Mouse (Mus musculus) left cerebral cortex, adult 11 months (tissue): ENCODE data around the gene Lrfn3.

Source experiments
- DNase-seq: peaks from one replicate; pipeline ENCODE4 v3.0.0; 2022; ENCODE audit warnings: low spot score

The Lrfn3 gene

DNA sequence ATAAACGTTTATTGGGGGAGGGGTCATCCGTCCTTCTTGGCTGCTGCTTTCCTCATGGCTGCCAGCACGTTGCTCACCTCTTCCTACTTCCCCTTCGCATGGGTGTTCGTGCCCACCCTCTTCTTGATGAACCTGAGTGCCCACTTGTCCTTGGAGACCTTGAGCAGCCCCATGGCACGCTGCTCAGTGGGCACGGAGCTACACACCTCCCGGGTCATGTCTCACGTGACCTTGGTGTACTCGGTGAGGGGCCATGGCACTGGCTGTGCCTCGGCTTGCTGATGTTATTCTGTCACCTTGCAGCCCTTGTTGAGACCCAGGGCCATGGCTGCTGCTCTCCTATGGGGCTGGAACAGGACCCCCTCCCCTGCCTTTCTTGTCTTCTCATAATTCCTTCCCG, 52.4 kb downstream of the Lrfn3 start:
- DNase-seq, result no peak

- DNase-seq, result no peak
Measured at GRCm38 (mm10) chr7:30309395-30310129, 53.0 kb downstream of the Lrfn3 start.

- peak; percentile 95 for DNase-seq
Measured at GRCm38 (mm10) chr7:30308076-30309005, 54.2 kb downstream of the Lrfn3 start, which contains the start of gene Alkbh6. Gene Alkbh6, plus strand, starts transcription at chr7:30308717.

- DNase-seq, result no peak
Measured at GRCm38 (mm10) chr7:30306083-30306779, 56.3 kb downstream of the Lrfn3 start.
